Mouse (Mus musculus): ENCODE results near the gene Zdhhc20. TPM values are rescaled to one million over a fixed set of nuclear protein-coding genes. Genes with fewer than 3 reads are reported as not detected.
A peak's percentile ranks its signal among the peaks of the same experiment; 100 is the strongest.
"Not testable (repeated sequence)": the region's sequence is repeated elsewhere in the genome, so short reads cannot be mapped to it uniquely, and the experiment has no call there.

Gene Zdhhc20
- 5.1 and 11.0 TPM in 2 replicates for polyA plus RNA-seq (2012; ENCODE audit: insufficient read depth, insufficient read length, missing spikeins)

GRCm38 (mm10) chr14:57890011-57890842 is at the start of gene Zdhhc20:
Zdhhc20 (minus strand) TSS chr14:57890276.
- H3K4me3 ChIP-seq (ENCODE audit: insufficient read depth, low read depth, low read length), result peak within 1 kb of the TSS; percentile 97
- H3K4me1 ChIP-seq (ENCODE audit: control insufficient read depth, insufficient read depth, insufficient read length, low read length), result 0 out of 2 replicates have a peak, but pooled peaks cover 5% of the 10 kb centered on the region
- peak within 1 kb of the TSS; percentile 63 for H3K27ac ChIP-seq (replicated peaks; ENCODE audit: low read depth, low read length)

GRCm38 (mm10) chr14:57937297-57937696 is 47.2 kb upstream of the Zdhhc20 start:
- no peak overlapping the region for H3K4me3 ChIP-seq (ENCODE audit: insufficient read depth, low read depth, low read length)
- H3K4me1 ChIP-seq (ENCODE audit: control insufficient read depth, insufficient read depth, insufficient read length, low read length), result no peaks in the 10 kb centered on the region
- no peak overlapping the region for H3K27ac ChIP-seq (replicated peaks; ENCODE audit: low read depth, low read length)

- Histone ChIP-seq H3K4me3 (ENCODE audit: insufficient read depth, low read depth, low read length) (no peak overlapping the region), H3K27ac (replicated peaks; ENCODE audit: low read depth, low read length) (no peak overlapping the region), H3K4me1 (ENCODE audit: control insufficient read depth, insufficient read depth, insufficient read length, low read length) (no peaks in the 10 kb centered on the region)
Observed at GRCm38 (mm10) chr14:57934666-57935065, 44.6 kb upstream of the Zdhhc20 start.

GRCm38 (mm10) chr14:57933608-57934007 is 43.5 kb upstream of the Zdhhc20 start:
- Histone ChIP-seq H3K27ac (replicated peaks; ENCODE audit: low read depth, low read length) (no peak overlapping the region), H3K4me1 (ENCODE audit: control insufficient read depth, insufficient read depth, insufficient read length, low read length) (no peaks in the 10 kb centered on the region), H3K4me3 (ENCODE audit: insufficient read depth, low read depth, low read length) (no peak overlapping the region)

GRCm38 (mm10) chr14:57932881-57933443 is 42.9 kb upstream of the Zdhhc20 start:
- no peak overlapping the region for H3K4me3 ChIP-seq (ENCODE audit: insufficient read depth, low read depth, low read length)
- no peaks in the 10 kb centered on the region for H3K4me1 ChIP-seq (ENCODE audit: control insufficient read depth, insufficient read depth, insufficient read length, low read length)
- no peak overlapping the region for H3K27ac ChIP-seq (replicated peaks; ENCODE audit: low read depth, low read length)

- Histone ChIP-seq H3K27ac (replicated peaks; ENCODE audit: low read depth, low read length) (peak overlapping the region; percentile 63), H3K4me3 (ENCODE audit: insufficient read depth, low read depth, low read length) (no peak overlapping the region), H3K4me1 (ENCODE audit: control insufficient read depth, insufficient read depth, insufficient read length, low read length) (peaks cover 7% of the 10 kb centered on the region)
Observed at GRCm38 (mm10) chr14:57921428-57922131, 31.5 kb upstream of the Zdhhc20 start.

- Histone ChIP-seq H3K27ac (replicated peaks; ENCODE audit: low read depth, low read length) (peak overlapping the region; percentile 63), H3K4me1 (ENCODE audit: control insufficient read depth, insufficient read depth, insufficient read length, low read length) (peaks cover 7% of the 10 kb centered on the region), H3K4me3 (ENCODE audit: insufficient read depth, low read depth, low read length) (no peak overlapping the region)
Observed at GRCm38 (mm10) chr14:57920568-57921310, 30.7 kb upstream of the Zdhhc20 start.

GRCm38 (mm10) chr14:57919148-57919875 is 29.2 kb upstream of the Zdhhc20 start:
- Histone ChIP-seq H3K4me1 (ENCODE audit: control insufficient read depth, insufficient read depth, insufficient read length, low read length) (peaks cover 7% of the 10 kb centered on the region), H3K27ac (replicated peaks; ENCODE audit: low read depth, low read length) (no peak overlapping the region), H3K4me3 (ENCODE audit: insufficient read depth, low read depth, low read length) (no peak overlapping the region)

- Histone ChIP-seq H3K4me3 (ENCODE audit: insufficient read depth, low read depth, low read length) (no peak overlapping the region), H3K4me1 (ENCODE audit: control insufficient read depth, insufficient read depth, insufficient read length, low read length) (no peaks in the 10 kb centered on the region), H3K27ac (replicated peaks; ENCODE audit: low read depth, low read length) (no peak overlapping the region)
Observed at GRCm38 (mm10) chr14:57915341-57915740, 25.3 kb upstream of the Zdhhc20 start.

GRCm38 (mm10) chr14:57912211-57913007 is 22.3 kb upstream of the Zdhhc20 start:
- not testable (repeated sequence) for H3K4me1 ChIP-seq (ENCODE audit: control insufficient read depth, insufficient read depth, insufficient read length, low read length); H3K27ac ChIP-seq (replicated peaks; ENCODE audit: low read depth, low read length); H3K4me3 ChIP-seq (ENCODE audit: insufficient read depth, low read depth, low read length)

- H3K27ac ChIP-seq (replicated peaks; ENCODE audit: low read depth, low read length); H3K4me3 ChIP-seq (ENCODE audit: insufficient read depth, low read depth, low read length); H3K4me1 ChIP-seq (ENCODE audit: control insufficient read depth, insufficient read depth, insufficient read length, low read length): not testable (repeated sequence)
Observed at GRCm38 (mm10) chr14:57911787-57912186, 21.7 kb upstream of the Zdhhc20 start.

GRCm38 (mm10) chr14:57911316-57911715 is 21.2 kb upstream of the Zdhhc20 start:
- Histone ChIP-seq H3K27ac (replicated peaks; ENCODE audit: low read depth, low read length) (no peak overlapping the region), H3K4me3 (ENCODE audit: insufficient read depth, low read depth, low read length) (no peak overlapping the region), H3K4me1 (ENCODE audit: control insufficient read depth, insufficient read depth, insufficient read length, low read length) (peaks cover 10% of the 10 kb centered on the region)

GRCm38 (mm10) chr14:57910501-57911068 is 20.5 kb upstream of the Zdhhc20 start:
- Histone ChIP-seq H3K4me1 (ENCODE audit: control insufficient read depth, insufficient read depth, insufficient read length, low read length) (peaks cover 10% of the 10 kb centered on the region), H3K4me3 (ENCODE audit: insufficient read depth, low read depth, low read length) (peak overlapping the region; percentile 38; the same call in 1 of the 2 replicates), H3K27ac (replicated peaks; ENCODE audit: low read depth, low read length) (no peak overlapping the region)
